Mouse (Mus musculus): Measurements from ENCODE around the gene Vash1.

Vash1 gene

DNA sequence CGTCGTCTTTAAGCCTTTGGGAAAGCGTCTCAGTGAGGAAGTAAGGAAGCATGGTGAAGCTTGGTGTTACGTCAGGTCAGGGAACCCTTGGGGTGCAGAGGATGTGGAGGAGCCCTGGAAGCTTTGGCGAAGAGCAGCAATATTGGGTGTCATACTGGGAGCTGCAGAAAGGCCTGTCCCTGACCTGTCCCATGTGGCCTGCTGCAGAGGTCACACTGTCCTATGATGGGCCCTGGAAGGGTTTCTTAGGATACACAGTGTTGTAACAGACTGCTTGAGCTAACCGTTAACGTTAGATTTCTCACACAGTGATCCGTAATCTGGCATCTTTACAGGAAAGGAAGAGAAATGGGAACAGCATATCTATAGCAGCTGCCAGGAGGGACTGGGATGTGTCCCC, 3.7 kb downstream of the Vash1 start:
- DNase-seq (ENCODE audit: low read depth, low spot score) = no peak

DNA sequence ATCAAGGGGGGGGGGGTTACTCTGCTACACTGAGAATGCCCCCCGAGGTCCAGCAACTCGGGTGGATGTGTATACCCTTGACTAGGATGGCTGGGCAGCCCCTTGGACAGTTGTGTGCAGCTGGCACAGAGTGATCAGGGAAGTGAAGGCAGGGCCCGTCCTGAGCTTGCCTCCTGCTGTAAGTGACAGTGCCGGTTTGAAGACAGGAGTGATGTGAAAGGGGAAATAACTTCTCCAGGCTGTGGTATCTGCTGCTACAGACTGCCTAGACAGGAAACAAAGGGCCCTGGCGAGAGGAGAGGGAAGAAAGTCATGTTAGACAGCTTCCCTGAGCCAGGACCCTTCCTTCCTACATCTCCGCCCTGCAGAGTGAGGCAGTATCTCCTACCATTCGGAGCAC, 5.2 kb downstream of the Vash1 start:
- no peak for DNase-seq (ENCODE audit: low read depth, low spot score)

DNA sequence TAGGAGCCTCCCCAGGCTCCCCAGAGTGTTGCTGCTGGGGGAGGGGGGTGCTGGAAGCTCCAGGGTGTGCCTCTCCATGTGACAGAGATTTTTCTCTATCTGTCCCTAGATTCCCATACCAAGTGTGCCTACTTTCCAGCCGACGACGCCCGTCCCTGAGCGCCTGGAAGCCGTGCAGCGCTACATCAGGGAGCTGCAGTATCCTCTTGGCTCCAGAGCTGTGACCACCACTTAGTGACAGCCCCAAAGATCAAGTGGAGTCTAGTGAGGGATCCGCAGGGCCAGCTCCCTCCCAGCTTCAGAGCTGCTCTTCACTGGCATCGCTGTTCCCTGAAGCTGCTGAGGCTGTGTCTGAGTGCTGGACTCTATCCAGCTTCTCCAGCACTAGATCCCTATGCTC, 6.8 kb downstream of the Vash1 start:
- DNase-seq (ENCODE audit: low read depth, low spot score) = no peak

DNA sequence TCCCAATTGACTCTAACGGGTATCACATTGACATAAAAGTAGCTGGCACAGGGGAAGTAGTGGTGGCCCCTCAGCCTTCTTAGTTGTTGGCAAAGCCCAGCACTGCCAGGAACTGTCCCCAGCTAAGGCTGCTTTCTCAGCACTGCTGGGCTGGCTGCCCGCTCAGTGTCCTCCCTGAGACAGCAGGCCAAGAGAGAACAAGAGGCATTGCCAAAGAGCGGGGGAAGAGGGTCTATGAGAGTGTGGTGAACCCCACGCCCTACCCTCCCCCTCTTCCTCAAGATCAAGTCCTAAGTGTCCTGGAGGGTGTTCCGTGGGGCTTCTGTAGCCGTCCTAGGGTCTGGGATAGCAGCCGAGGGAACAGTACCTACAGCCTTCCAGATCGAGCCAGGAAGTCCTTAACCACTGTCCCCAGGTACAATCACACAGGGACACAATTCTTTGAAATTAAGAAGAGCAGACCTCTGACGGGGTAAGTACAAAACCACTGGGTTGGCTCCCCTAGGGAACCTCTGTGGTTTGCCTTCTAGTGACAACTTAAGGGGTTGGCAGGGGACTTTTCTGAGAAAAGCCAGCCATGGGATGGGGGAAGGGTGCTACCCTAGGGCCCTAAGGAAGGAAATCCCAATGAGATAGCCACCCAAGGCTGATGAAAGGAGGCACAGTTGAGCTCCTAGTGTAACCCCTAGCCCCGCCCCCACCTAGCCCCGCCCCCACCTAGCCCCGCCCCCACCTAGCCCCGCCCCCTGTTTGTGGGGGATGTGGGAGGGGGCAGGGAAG, 8.2 kb downstream of the Vash1 start:
- peak; percentile 58 for DNase-seq (ENCODE audit: low read depth, low spot score)

DNA sequence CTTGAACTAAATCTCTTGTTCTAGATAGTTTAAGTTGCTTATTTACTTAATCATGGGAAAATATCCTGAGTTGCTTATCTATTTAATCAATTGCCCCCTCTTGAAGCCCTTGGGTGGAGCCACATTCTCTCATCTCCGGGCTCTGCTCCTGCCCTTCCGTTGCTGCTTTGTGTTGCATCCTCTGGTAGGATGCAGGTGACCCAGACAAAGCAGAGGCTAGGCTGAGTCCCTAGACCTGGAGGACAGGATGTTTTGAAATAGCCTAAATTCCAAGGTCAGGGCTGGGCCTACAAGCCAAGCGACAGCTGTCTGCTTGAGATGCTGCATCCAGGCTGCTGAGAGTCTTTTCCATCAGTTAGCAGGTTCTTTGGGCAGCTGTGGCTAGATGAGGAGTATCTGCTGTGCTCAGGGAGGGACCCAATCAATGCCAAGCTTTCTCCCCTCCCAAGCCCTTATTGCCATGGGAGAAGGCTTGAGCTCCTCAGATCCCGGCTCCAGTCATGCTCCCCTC, 9.0 kb downstream of the Vash1 start:
- DNase-seq (ENCODE audit: low read depth, low spot score) = no peak

DNA sequence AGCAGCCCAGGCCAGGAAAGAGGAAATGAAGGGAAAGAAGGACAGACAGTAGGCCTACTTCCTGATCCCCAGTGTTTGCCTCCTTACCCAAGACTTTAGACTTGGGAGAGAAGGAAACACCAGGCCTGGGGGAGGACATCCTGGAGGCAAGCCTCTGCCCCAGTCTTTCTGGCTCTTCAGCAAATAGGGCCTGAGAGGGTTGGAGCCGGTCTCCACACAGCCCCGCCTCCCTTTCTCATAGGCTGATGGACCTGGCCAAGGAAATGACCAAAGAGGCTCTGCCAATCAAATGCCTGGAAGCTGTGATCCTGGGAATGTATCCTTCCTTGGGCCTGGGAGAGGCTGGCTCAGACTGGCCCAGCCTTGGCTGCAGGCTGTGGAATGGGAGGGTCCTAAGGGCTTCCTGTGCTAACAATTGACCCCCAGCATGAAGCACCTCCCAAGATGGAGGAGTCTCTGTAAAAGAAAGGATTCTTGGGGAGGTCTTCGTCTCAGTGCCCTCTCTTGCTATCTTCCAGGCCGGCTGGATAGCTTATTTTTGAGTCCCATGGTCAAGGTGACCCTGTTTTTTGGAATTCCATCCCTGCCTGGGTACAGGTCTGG, 9.6 kb downstream of the Vash1 start:
- no peak for DNase-seq (ENCODE audit: low read depth, low spot score)

DNA sequence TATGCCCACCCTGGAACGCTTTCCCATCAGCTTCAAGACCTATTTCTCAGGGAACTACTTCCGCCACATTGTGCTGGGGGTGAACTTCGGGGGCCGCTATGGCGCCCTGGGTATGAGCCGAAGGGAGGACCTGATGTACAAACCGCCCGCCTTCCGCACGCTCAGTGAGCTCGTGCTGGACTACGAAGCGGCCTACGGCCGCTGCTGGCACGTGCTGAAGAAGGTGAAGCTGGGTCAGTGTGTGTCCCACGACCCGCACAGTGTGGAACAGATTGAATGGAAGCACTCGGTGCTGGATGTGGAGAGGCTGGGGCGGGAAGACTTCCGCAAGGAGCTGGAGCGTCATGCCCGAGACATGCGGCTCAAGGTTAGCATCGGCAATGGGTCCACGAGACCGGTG, 10.4 kb downstream of the Vash1 start:
- no peak for DNase-seq (ENCODE audit: low read depth, low spot score)

DNA sequence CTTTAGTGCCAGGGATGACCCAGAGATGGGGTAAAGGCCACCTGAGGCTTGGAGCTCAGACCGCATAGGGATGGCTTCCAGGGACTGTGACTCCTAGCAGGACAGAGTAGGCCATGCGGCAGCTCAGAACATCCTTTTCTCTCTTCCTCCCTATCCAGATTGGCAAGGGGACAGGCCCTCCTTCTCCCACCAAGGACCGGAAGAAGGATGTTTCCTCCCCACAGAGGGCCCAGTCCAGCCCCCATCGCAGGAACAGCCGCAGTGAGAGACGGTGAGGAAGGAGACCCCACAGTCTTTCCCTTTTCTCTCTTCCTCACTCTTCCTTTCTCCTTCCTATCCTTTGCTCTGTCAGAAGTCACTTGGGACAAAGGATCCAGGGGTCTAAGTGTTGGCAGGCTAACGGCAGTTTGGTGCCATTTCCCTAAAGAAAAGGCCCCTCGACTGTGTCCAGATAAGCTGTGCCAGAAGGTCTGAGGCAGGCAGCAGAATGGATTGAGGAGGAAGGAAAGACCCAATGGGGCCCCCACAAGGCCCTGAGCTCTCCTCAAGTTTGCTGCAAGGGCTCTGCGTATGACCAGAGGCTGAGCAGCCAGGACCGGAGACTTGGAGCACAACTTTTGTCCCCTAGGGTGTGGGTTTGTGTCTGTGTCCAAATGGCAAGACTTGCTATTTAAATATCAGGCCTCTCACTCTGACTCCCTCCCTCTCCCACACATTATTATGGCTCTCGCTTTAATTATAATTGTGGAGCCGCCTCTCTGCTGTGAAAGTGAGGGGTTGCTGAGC, 12.4 kb downstream of the Vash1 start:
- DNase-seq (ENCODE audit: low read depth, low spot score) = no peak

DNA sequence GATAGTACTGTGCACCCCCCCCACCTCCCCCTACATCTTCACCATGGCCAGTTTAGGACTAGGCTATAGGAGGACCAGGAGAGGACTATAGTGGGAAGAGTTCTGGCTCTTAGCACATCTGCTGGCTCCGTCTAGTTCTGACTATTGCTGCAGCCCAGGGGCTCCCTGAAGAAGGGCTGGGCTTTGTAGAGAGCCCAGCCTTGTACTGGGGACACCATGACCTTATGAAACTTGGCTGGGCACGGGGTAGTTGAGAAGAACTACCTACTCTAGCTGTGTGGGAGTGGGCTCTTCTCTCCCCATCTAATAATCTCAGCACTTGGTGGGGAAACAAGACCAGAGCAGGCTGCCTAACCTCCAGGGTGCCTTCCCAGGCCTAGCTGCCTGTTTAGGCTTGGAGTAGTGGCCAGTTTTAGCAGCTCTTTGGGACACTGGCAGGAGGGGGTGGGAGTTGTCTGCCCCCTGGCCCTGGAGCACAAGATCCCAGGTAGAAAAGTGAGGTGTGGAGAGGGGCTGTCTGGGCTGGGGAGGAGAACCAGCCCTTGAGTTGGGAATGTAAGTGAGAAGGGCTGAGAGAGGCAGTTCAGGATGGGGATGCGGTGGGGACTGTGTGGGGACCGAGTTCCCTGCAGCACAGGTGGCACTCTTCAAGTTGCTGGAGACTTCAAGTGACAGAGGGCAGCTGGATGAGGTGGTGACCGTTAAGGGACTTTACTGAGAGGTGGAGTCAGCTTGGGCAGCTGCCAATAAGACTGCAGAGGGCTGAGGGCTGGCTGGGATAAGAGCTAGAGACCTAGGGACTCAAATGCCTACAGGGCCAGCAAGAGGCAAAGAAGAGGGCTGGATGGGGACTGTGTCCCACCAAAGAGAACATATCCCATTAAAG, 14.2 kb downstream of the Vash1 start:
- no peak for DNase-seq (ENCODE audit: low read depth, low spot score)

DNA sequence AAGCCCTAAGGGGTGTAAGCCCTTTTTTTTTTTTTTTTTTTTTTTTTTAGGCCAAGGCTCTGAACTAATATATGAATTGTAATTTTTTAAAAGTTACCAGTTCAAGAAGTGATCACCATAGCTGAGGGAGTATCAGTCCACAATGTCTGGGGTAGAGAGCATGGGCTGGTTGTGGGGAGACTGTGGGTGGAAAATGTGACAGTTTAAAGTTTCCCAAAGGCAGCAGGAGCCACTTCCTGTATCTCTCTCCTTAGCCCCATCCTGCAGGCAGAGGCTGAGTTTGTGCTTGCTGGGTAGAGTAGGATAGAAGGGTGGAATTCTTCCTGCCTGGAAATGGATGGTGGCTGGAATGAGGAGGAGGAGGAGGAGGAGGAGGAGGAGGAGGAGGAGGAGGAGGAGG, 14.9 kb downstream of the Vash1 start:
- DNase-seq (ENCODE audit: low read depth, low spot score) = peak; percentile 47

DNA sequence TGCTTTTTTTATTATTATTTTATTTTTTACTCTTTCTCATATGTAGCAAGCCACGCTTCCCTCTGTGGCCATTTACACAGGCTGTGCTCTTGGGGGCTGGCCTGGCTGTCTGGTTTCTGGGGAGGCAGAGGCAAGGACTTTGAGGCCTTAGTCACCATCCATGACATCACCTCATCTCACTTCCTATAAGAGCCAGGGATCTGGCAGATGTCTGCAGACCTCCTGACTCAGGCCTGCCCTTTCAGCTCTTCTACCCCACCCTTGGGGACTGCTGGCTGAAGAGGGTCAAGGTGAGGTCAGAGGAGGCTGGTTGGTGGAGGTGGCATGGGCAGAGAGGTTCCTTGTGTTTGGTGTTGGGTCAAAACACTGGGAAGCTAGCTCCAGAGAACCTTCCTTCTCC, 15.9 kb downstream of the Vash1 start:
- DNase-seq (ENCODE audit: low read depth, low spot score) = no peak

DNA sequence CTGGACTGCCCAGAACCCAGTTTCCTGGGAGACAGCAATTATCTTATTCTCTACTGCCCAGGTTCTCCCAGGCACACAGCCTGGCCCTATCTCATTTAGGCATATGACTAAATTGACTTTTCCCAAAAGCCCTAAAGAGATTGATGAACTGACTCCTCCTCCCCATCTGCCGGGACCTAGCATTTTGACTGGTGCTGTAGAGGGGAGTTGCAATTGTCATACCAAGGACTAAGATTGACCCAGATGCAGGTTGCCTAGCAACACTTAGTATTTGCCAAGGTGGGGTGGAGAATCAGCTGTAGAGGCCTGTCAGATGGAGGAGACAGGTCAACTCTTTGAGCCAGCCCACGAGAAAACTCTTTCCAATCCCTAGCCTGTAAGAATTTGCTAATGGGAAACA, 19.5 kb downstream of the Vash1 start:
- no peak for DNase-seq (ENCODE audit: low read depth, low spot score)

DNA sequence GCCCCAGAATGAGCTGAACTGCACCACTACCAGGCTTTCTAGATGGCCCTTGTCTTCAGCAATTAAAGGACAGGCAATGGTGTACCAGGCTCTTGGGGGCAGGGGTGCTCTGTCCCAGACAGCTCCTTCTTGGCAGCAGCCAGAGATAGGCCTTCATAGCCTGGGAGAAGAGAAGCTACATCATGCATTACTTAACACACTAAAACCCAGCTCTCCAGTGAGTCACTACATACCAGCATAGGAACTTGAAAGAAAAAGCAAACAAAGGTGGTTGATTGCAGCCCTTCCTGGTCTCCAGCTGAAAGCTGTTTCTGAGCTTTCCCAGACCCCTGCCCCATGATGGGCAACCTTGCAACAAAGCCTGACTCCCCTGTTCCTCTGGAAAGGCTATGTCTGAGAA, 20.0 kb downstream of the Vash1 start:
- DNase-seq (ENCODE audit: low read depth, low spot score) = no peak

DNA sequence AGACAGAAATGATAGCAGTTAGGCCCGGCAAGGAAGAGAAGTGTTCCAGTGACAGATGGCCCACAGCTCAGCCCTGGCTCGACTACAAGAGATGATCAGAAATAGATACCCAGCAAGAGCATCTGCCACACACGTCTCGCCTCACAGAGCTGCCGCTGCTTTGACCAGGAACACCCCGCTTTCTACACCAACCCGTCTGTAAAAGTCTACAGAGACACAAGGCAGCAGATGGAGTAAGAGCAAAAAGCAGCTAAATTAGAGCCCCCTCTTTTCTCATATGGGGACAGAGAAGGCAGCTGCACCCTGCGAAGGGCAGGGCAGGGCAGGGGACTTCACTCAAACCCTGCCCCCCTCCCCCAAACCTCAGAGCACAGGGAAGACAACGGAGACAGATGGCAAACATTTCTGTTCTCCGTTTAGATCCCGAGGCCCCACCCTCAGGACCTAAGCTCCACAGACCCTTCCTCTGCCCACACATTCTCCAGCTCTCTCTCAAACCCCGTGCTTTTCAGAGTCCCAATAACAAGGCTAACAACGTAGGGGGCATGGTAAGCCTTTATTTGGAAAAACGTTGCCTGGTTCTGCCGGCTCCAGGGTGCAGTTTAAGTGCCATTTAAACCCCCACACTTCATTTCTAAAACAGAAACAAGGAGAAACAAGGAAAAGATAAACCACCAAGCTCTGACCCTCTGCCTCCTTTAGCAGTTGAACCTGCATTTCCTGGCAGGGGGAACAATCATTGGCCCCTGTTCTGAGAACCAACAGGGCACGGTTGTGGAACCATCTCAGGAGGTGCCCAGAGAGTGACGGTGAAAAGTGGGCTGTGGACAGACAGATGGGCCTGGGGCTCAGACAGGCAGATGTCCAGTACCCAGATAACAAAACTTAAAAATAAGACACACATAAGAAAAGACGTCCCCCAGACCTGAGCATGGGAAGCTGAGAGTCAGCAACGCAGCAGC, 21.7 kb downstream of the Vash1 start:
- DNase-seq (ENCODE audit: low read depth, low spot score) = no peak

DNA sequence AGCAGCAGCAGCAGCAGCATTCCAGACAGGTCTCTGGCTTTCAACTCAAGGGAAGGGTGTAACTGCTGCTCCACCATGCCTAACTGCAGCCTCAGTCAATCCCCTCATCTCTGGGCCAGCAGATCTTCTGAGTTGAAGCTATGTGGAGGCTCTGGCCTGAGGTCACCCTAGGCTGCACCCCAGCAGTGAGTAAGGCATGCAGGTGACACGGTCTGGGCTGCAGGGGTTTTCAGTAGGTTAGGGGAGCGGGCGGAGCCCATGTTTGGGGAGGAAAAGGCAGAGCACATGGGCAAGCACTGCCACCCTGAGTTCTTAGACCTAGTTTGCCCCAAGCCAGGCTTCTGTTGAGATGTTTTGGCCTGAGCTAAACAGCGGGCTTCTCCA, 22.4 kb downstream of the Vash1 start:
- no peak for DNase-seq (ENCODE audit: low read depth, low spot score)

DNA sequence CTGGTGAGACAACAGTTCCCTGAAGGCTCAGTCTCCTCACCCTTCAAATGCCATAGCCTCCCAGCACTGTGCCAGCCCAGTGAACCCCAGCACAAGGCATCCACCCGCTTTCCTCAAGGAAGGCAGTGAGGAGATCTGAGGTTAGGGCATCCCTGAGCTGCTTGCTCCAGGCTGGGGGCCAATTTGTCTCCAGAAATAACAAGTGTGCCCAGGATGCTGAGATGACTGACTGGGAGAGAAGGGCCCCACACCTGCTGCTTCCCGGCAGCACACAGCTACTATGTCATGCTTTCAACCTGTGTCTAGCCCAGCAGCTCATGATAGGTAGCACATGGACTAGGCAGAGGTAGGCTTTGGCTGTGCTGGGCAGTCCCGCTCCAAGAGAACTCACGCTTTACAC, 23.0 kb downstream of the Vash1 start:
- no peak for DNase-seq (ENCODE audit: low read depth, low spot score)

DNA sequence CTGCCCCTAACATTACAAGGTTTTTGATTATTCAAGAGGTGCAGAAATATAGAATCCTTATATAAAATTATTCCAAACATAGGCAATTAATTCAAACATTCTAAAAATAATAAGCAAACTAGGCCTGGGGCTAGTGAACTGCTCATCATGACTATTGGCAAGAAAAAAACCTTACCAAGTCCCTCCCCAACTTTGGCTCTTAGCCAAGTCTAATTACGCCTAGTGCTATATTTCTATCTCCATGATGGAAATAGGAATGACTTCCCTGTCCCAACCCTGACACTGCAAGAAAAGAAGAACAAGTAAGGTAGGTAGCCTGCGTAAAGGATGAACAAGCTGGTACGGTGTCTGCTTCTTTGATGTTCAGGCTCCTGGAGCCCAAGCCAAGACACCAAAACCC, 24.2 kb downstream of the Vash1 start:
- no peak for DNase-seq (ENCODE audit: low read depth, low spot score)

DNA sequence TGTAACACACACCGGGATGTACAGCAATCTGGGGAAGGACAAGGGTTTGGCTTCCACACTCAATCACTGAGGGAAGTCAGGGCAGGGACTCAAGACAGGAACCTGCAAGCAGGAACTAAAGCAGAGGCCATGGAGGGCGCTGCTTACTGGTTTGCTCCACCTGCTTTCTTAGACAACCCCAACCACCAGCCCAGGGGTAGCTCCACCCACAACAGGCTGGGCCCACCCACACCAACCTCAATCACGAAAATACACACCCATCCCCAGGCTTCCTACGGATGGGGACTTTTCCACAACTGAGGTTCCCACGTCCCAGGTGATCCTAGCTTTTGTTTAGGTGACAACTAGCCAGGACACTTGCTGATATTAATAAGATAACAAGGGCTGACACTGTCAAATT, 27.3 kb downstream of the Vash1 start:
- DNase-seq (ENCODE audit: low read depth, low spot score) = no peak

DNA sequence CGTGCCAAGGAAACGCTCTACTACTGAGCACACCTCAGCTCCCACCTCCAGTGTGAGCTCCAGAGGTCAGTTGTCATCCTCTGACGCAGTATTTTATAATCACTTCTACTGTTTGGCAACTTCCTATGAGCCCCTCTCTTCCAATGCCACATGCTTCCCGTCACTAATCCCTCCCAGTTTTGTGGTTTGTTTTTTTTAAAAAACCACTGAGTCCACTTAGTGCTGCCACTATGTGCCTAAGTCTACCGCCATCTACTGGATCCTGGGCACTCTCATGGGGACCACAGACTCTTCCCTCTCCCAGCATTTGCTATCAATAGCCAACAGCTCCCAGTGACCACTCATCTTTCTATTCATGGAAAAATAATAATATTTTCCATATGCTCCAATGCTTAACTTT, 35.5 kb downstream of the Vash1 start:
- no peak for DNase-seq (ENCODE audit: low read depth, low spot score)

DNA sequence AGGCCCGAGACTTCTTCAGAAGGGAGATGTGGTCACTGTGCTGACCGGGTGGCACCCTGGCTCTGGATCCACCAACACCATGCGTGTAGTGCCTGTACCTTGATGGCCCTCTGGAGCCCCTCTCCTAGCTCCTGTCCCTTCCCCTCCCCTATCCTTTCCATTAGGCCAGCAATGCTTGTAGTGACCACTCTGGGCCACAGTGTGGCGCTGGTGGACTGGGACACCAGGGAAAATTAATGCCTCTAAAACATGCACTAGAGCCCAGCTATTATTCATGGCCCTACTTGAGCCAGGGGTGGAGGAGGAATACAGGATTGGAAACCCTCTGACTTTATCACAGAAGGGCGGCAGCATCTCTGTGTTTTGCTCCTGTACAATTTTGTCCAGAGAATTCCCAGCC, 36.9 kb downstream of the Vash1 start:
- peak; percentile 72 for DNase-seq (ENCODE audit: low read depth, low spot score)

DNA sequence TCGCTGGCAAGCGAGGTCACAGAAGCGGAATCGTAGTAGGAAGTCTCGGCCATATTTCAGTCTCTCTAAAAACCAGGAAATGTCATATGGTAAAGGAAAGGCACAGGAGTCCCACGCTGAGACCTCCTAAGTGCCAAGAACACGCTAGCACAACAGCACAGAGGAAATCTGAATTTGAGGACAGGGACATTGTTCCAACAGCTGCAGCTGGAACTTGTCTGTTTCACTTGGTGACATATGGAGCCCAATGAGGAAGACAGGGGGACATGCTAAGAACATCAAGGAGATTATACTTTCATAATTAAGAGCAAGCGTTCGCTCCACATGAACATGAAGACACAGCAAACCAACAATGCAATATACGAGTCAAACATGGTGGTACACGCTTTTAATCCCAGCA, 38.5 kb downstream of the Vash1 start:
- no peak for DNase-seq (ENCODE audit: low read depth, low spot score)
